Mouse (Mus musculus) spleen, postnatal 36 days (tissue): ENCODE data around the gene Gtsf1.

Source experiments
- DNase-seq, 2 experiments: peaks; one replicate each; pipeline ENCODE4 v3.0.0; 2022; ENCODE audit warnings: low spot score in 2 of 2, mixed read lengths in 1 of 2

The Gtsf1 gene

DNA sequence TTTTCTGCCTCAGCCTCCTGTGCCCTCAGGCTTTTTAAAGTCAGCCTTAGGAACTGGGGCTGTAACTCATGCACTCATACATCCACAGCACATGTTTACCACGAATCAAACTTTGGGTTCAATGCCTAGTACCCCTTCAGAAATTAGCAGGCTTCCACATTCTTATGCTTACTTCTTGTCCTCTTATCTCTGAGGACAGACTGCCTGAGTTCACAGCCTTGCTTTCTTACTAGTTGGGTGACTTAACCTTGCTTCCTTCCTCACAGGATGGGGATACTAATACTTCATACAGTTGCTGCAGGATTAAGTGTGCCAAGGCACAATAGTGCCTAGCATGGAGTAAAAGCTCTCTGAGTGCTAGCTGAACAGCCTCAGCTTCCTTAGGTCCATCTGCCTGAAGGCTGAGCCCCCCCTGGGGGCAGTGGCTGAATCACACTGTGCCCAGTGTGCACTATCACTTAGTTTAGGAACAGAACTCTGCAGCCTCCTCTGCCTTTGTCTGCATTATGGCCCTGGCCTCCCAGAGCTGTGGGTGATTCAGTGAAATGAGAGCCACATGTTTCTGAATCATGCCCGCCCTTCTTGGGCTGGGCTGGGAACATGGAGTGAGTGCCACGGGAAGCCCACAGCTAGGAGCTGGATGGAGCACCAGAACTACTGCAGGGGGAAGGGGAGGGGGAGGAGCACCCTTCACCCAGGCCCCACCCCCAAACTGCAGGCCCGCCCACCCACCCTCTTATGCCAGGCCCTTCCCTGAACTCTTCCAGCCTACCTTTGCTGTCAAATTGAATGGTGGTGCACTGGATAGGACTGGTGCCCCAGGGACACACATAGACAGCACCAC lies 71.8 kb downstream of the Gtsf1 start:
- DNase-seq, result no peak

- DNase-seq, result no peak
Measured at GRCm38 (mm10) chr15:103357817-103358216, 72.5 kb downstream of the Gtsf1 start.

DNA sequence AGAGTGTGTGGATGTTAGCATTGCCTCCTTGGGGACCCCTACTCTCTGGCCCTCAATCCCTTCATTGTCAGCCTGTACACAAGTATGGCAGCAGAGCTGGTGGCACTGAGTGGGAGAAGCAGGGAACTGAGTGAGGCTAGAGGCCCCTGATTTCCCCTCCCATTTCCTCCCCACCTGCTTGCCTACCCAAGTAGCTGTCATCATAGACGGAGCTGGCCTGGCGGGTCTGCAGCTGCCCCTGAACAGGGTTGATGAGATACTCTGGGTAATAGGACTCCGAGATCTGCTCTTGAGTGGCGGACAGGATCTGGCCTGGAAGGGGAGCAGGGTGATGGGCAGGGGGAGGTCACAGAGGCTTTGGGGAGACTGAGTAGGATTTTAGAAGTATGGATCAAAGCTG lies 74.1 kb downstream of the Gtsf1 start:
- no peak for DNase-seq

- DNase-seq, result no peak
Measured at GRCm38 (mm10) chr15:103355420-103355819, 74.8 kb downstream of the Gtsf1 start.

GRCm38 (mm10) chr15:103354690-103355089 lies 75.6 kb downstream of the Gtsf1 start:
- DNase-seq, result no peak

GRCm38 (mm10) chr15:103353511-103354256 lies 76.6 kb downstream of the Gtsf1 start:
- no peak for DNase-seq

DNA sequence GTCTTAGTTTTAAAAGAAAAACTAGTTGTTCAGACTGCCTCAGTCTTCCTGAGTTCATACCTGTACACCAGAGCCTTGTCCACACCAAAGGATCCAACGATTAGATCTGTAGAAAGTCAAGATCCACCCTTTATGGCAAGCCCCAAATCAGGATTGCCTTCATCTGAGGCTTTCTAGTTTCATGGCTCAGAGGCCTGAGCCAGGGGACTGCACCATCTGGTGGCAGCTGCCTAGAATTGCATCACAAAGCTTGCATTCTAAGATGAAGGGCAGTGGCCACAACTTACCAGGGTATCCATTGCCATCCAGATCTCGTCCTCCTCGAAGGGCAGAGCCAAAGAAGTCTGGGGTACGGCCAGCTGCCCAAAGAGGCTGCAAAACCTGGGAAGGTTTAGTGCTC lies 77.4 kb downstream of the Gtsf1 start:
- peak; percentile 32 to 36 for DNase-seq
